Mouse (Mus musculus) liver, embryonic 14.5 days (tissue): ENCODE results near the gene Vkorc1l1. TPM values are rescaled to one million over a fixed set of nuclear protein-coding genes. Genes with fewer than 3 reads are reported as not detected.
A peak's percentile ranks its signal among the peaks of the same experiment; 100 is the strongest.

Source experiments
- ATAC-seq: fragments of 200-750 bp; cut with Nextera tagmentation; 2 replicates; pipeline ENCODE4 v1.8.0; 2017; ENCODE audit warnings: moderate number of reproducible peaks, mild to moderate bottlenecking, moderate library complexity; ENCODE audit not compliant: insufficient read depth
- DNase-seq, 3 experiments: peaks; one replicate each; pipeline ENCODE4 v3.0.0-alpha.2; 2012 to 2013; ENCODE audit warnings: low read depth in 3 of 3, low spot score in 3 of 3
- H3K27ac ChIP-seq: fragments of 300-500 bp; sonication (generic); 2 replicates; pipeline ENCODE4 v1.5.1; 2014; ENCODE audit warnings: moderate library complexity, mild to moderate bottlenecking, control low read depth, inconsistent platforms
- H3K27me3 ChIP-seq: fragments of 300-500 bp; sonication (generic); 2 replicates; pipeline ENCODE4 v1.6.1; 2014; ENCODE audit warnings: mild to moderate bottlenecking, low read length, moderate library complexity; ENCODE audit not compliant: control insufficient read depth, insufficient read depth
- H3K36me3 ChIP-seq: fragments of 300-500 bp; sonication (generic); replicated peaks from 2 replicates; pipeline ENCODE4 v1.6.1; 2014; ENCODE audit warnings: low read depth; ENCODE audit not compliant: control insufficient read depth, insufficient read depth
- H3K4me1 ChIP-seq, 2 experiments: fragments of 200-500 bp in 1 of 2; fragments of 300-500 bp in 1 of 2; sonication (generic) in 1 of 2; replicated peaks; 2 replicates each; pipeline ENCODE4 v1.6.1; 2012 to 2014; ENCODE audit warnings: antibody characterized with exemption in 1 of 2, inconsistent platforms in 1 of 2, low read length in 1 of 2; ENCODE audit not compliant: control insufficient read depth in 2 of 2, insufficient read depth in 2 of 2
- H3K4me2 ChIP-seq: fragments of 300-500 bp; sonication (generic); 2 replicates; pipeline ENCODE4 v1.6.1; 2014; ENCODE audit warnings: low read depth, mild to moderate bottlenecking, control low read depth, moderate library complexity
- H3K4me3 ChIP-seq, 2 experiments: fragments of 200-500 bp in 1 of 2; fragments of 300-500 bp in 1 of 2; sonication (generic) in 1 of 2; 2 replicates each; pipeline ENCODE4 v1.5.1; 2012 to 2014; ENCODE audit warnings: low read depth in 2 of 2, low read length in 2 of 2, mild to moderate bottlenecking in 2 of 2, control low read depth in 1 of 2, inconsistent platforms in 1 of 2, moderate library complexity in 1 of 2; ENCODE audit not compliant: insufficient read depth in 1 of 2
- H3K9ac ChIP-seq: fragments of 300-500 bp; sonication (generic); replicated peaks from 2 replicates; pipeline ENCODE4 v1.6.1; 2014; ENCODE audit warnings: mild to moderate bottlenecking, control low read depth, moderate library complexity
- H3K9me3 ChIP-seq: fragments of 300-500 bp; sonication (generic); 2 replicates; pipeline ENCODE4 v1.6.1; 2016; ENCODE audit warnings: low read length, mixed read lengths; ENCODE audit not compliant: control insufficient read depth
- CTCF ChIP-seq: IDR thresholded peaks from 2 replicates; pipeline ENCODE4 v1.5.1; 2016; ENCODE audit warnings: antibody characterized with exemption, low read depth, control low read depth
- EP300 ChIP-seq: IDR thresholded peaks from 2 replicates; pipeline ENCODE4 v1.6.1; 2016; ENCODE audit warnings: antibody characterized with exemption, low read depth
- WGBS: fragments of 180-500 bp; shearing (Covaris S2); extraction: QIAGEN DNeasy Blood & Tissue Kit; methylation state at CpG from one replicate; pipeline ENCODE4 v1.1.7; 2014; ENCODE audit not compliant: insufficient replicate concordance; 5-methylcytosine and 5-hydroxymethylcytosine counted together
- polyA plus RNA-seq, 2 experiments: library from polyadenylated mRNA; depleted of rRNA in 1 of 2; stranded (reverse) in 1 of 2; unstranded in 1 of 2; fragments of >200 nt; fragmentation: Nextera tagmentation in 1 of 2; extraction: Ambion mirVana in 1 of 2; gene quantifications; 2 replicates each; pipeline versions ENCODE4 v1.2.1 to v1.2.3; 2012 to 2014

Vkorc1l1 gene
- polyA plus RNA-seq, 2 experiments = 16.6 to 17.5 TPM

GRCm38 (mm10) chr5:130019461-130019860 is 77.7 kb downstream of the Vkorc1l1 start:
- H3K9ac ChIP-seq = no peak overlapping the region

GRCm38 (mm10) chr5:130021361-130021966 is 79.7 kb downstream of the Vkorc1l1 start:
- Histone ChIP-seq H3K27me3 (no peaks in the 10 kb centered on the region), H3K36me3 (no peaks in the 10 kb centered on the region), H3K4me3 (no peak overlapping the region), H3K4me2 (peak overlapping the region; percentile 8; the same call in 1 of the 2 replicates), H3K9me3 (no peaks in the 10 kb centered on the region), H3K4me1 (peaks cover 0 to 7% of the 10 kb centered on the region in 2 experiments; a peak in 2 of 4 replicates), H3K9ac (no peak overlapping the region), H3K27ac (no peak overlapping the region)
- 63% methylated on average over 5 of the region's 5 CpGs for WGBS
- no peak for TF ChIP-seq EP300
- TF ChIP-seq CTCF = no peak
- ATAC-seq (no peak), DNase-seq (no peak)

More at GRCm38 (mm10) chr5:130019461-130019860, 77.7 kb downstream of the Vkorc1l1 start:
- Histone ChIP-seq H3K4me3 (no peak overlapping the region), H3K27ac (no peak overlapping the region), H3K4me1 (peaks cover 0 to 5% of the 10 kb centered on the region in 2 experiments; a peak in 2 of 4 replicates), H3K36me3 (peaks cover 2% of the 10 kb centered on the region; the same call in 1 of the 2 replicates), H3K27me3 (no peaks in the 10 kb centered on the region), H3K9me3 (no peaks in the 10 kb centered on the region), H3K4me2 (no peak overlapping the region)
- WGBS = 70% methylated on average over 8 of the region's 8 CpGs
- no peak for ATAC-seq
- no peak for DNase-seq
- TF ChIP-seq CTCF (no peak), EP300 (no peak)

GRCm38 (mm10) chr5:130022366-130022765 is 80.6 kb downstream of the Vkorc1l1 start:
- Histone ChIP-seq H3K36me3 (no peaks in the 10 kb centered on the region), H3K4me3 (peak overlapping the region in 1 of 2 experiments; percentile 20; a peak in 1 of 4 replicates), H3K9me3 (no peaks in the 10 kb centered on the region), H3K27me3 (no peaks in the 10 kb centered on the region), H3K27ac (no peak overlapping the region; the same call in 1 of the 2 replicates), H3K9ac (no peak overlapping the region), H3K4me2 (peak overlapping the region; percentile 71), H3K4me1 (peaks cover 0 to 7% of the 10 kb centered on the region in 2 experiments; a peak in 2 of 4 replicates)
- 74% methylated on average over 7 of the region's 7 CpGs for WGBS
- no peak for DNase-seq
- TF ChIP-seq CTCF (no peak), EP300 (no peak)
- no peak for ATAC-seq

GRCm38 (mm10) chr5:130023067-130023766 is 81.4 kb downstream of the Vkorc1l1 start:
- Histone ChIP-seq H3K27me3 (no peaks in the 10 kb centered on the region), H3K4me3 (peak overlapping the region; percentile 18 to 54; a peak in 3 of 4 replicates), H3K4me2 (peak overlapping the region; percentile 71), H3K36me3 (no peaks in the 10 kb centered on the region), H3K4me1 (peaks cover 0 to 7% of the 10 kb centered on the region in 2 experiments; a peak in 2 of 4 replicates), H3K27ac (no peak overlapping the region), H3K9me3 (no peaks in the 10 kb centered on the region), H3K9ac (peak overlapping the region; percentile 28; the same call in 1 of the 2 replicates)
- TF ChIP-seq CTCF = no peak
- no peak for TF ChIP-seq EP300
- no peak for DNase-seq
- no peak for ATAC-seq
- WGBS = 36% methylated on average over 12 of the region's 12 CpGs
